Mouse (Mus musculus) neural tube, embryonic 15.5 days (tissue): ENCODE measurements around the gene Rnf212b. TPM values are rescaled to one million over a fixed set of nuclear protein-coding genes. Genes with fewer than 3 reads are reported as not detected.
"Not testable (repeated sequence)": the region's sequence is repeated elsewhere in the genome, so short reads cannot be mapped to it uniquely, and the experiment has no call there.

Source experiments
- ATAC-seq: fragments of 200-750 bp; cut with Nextera tagmentation; 2 replicates; pipeline ENCODE4 v1.8.0; 2017; ENCODE audit warnings: mild to moderate bottlenecking, moderate TSS enrichment, moderate library complexity; ENCODE audit not compliant: low FRiP score
- H3K27ac ChIP-seq: fragments of 300-500 bp; sonication (generic); replicated peaks from 2 replicates; pipeline ENCODE4 v1.5.1; 2015; ENCODE audit warnings: mild to moderate bottlenecking, inconsistent platforms
- H3K27me3 ChIP-seq: fragments of 300-500 bp; sonication (generic); replicated peaks from 2 replicates; pipeline ENCODE4 v1.6.1; 2015; ENCODE audit warnings: inconsistent platforms
- H3K36me3 ChIP-seq: fragments of 300-500 bp; sonication (generic); 2 replicates; pipeline ENCODE4 v1.6.1; 2015; ENCODE audit warnings: inconsistent platforms
- H3K4me1 ChIP-seq: fragments of 300-500 bp; sonication (generic); 2 replicates; pipeline ENCODE4 v1.6.1; 2015; ENCODE audit warnings: inconsistent platforms
- H3K4me2 ChIP-seq: fragments of 300-500 bp; sonication (generic); 2 replicates; pipeline ENCODE4 v1.6.1; 2015; ENCODE audit warnings: inconsistent platforms, mild to moderate bottlenecking, moderate library complexity
- H3K4me3 ChIP-seq: fragments of 300-500 bp; sonication (generic); replicated peaks from 2 replicates; pipeline ENCODE4 v1.5.1; 2015; ENCODE audit warnings: mild to moderate bottlenecking, inconsistent platforms
- H3K9ac ChIP-seq: fragments of 300-500 bp; sonication (generic); replicated peaks from 2 replicates; pipeline ENCODE4 v1.6.1; 2015; ENCODE audit warnings: mild to moderate bottlenecking, inconsistent platforms
- H3K9me3 ChIP-seq: fragments of 300-500 bp; sonication (generic); replicated peaks from 2 replicates; pipeline ENCODE4 v1.6.1; 2016; ENCODE audit warnings: inconsistent platforms
- WGBS: fragments of 180-500 bp; shearing (Covaris S2); methylation state at CpG from one replicate; pipeline ENCODE4 v1.1.7; 2015; ENCODE audit warnings: mixed read lengths; 5-methylcytosine and 5-hydroxymethylcytosine counted together
- polyA plus RNA-seq: library from polyadenylated mRNA; unstranded; fragments of >200 nt; fragmentation: Nextera tagmentation; extraction: Ambion mirVana; gene quantifications from 2 replicates; pipeline ENCODE4 v1.2.1, GENCODE M21; 2015

Gene Rnf212b
- 0.19 TPM in 1 of 2 replicates, not detected in the other for polyA plus RNA-seq

DNA sequence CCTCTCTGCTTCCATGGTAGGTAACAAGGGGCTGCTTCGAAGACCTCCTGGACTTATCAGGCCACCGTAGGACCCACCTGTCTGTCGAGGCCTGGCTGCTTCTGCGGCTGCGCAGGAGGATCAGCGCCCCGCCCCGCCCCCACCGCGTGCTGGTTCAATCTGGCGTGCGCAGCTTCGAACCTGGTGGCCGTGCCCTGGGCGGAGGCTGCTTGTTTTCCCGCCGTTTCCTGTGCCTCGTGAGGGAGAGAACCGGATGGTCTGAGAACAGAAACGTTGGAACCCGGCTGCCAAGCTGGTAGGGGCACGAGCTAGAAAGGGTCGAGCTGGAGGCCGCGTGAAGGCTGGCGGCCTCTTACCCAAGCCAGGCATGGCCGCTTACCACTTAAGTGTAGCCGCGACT lies at the start of gene Rnf212b:
TSS of gene Rnf212b (plus strand) at position 151 of the 400 bp plus-strand sequence.
- H3K27ac ChIP-seq = no peak within 1 kb of the TSS
- H3K9ac ChIP-seq = no peak within 1 kb of the TSS
- no peak within 1 kb of the TSS for H3K4me3 ChIP-seq
- H3K4me2 ChIP-seq = no peak within 1 kb of the TSS
- H3K4me1 ChIP-seq = no peaks in the 10 kb centered on the region
- H3K9me3 ChIP-seq = no peaks in the 10 kb centered on the region
- no peaks in the 10 kb centered on the region for H3K36me3 ChIP-seq
- H3K27me3 ChIP-seq = no peaks in the 10 kb centered on the region
- no peak for ATAC-seq
- WGBS = 91% methylated on average over 29 of the region's 29 CpGs

DNA sequence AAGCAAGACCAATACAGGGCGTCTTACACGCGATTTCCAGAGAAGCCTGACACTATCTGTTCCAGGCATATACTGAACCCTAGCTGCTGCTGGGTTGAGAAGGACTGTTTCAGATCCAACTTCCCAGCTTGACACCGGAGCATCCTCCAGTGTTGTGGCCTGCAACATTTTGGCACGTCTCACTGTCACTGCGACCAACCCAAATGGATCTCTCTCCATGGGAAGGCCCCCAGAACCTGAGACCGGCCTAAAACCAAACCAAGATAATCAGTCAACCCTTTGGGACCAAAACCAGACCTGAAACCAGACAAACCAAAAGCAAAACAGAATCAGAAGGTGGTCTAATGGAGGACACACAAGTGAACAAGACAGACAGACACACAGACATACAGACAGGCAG lies 47.0 kb upstream of the Rnf212b start:
- H3K27me3 ChIP-seq = not testable (repeated sequence)

DNA sequence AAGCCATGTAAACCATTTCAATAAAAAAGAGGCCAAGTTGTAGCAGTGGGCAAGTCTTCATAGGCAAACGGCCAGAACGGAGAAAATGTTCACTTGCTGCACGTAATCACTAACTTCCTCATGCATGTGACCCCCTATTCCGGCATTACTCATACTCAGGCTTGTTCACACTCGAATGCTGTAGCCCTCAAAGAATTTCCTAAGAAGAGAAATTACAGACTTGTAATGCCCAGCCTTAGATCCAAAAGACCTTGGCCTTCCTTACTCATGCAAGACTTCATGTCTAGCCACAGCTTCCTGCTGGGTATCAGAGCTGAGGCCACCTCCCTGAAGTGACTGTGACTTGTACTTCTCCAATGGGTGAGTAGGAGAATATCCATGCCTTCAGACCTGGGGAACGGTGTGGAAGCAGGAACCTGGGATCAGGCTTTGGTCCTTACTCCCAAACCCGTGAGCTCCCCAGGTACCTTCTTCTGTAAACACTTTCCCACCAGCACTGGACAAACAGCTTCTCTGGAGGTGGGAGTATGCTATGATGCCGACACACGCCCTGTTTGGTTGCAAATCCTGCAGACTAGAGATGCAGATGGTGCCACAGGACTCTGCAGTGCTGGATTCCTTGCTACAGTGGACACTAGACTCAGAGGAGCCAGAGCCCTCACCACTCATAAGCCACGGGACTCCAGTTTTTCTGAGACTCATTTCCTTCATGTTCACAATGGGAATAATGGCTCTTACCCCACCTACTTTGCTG lies 45.5 kb upstream of the Rnf212b start:
- no peak overlapping the region for H3K4me3 ChIP-seq
- no peak for ATAC-seq
- no peak overlapping the region for H3K27ac ChIP-seq

More for the DNA sequence above, 47.0 kb upstream of the Rnf212b start:
- not testable (repeated sequence) for ATAC-seq, H3K4me1 ChIP-seq, H3K4me2 ChIP-seq, H3K9ac ChIP-seq, H3K36me3 ChIP-seq, H3K4me3 ChIP-seq, H3K9me3 ChIP-seq, H3K27ac ChIP-seq
- WGBS = 97% methylated on average over 7 of the region's 7 CpGs

GRCm38 (mm10) chr14:54769068-54769425 lies 44.9 kb upstream of the Rnf212b start:
- ATAC-seq = no peak
- Histone ChIP-seq H3K4me3 (no peak overlapping the region), H3K4me1 (no peaks in the 10 kb centered on the region), H3K27me3 (no peaks in the 10 kb centered on the region), H3K36me3 (no peaks in the 10 kb centered on the region), H3K4me2 (no peak overlapping the region), H3K27ac (no peak overlapping the region), H3K9ac (no peak overlapping the region), H3K9me3 (no peaks in the 10 kb centered on the region)
- WGBS = 93% methylated on average over 5 of the region's 5 CpGs

More for the DNA sequence above, 45.5 kb upstream of the Rnf212b start:
- H3K4me1 ChIP-seq = no peaks in the 10 kb centered on the region
- no peak overlapping the region for H3K4me2 ChIP-seq
- no peak overlapping the region for H3K9ac ChIP-seq
- H3K27me3 ChIP-seq = no peaks in the 10 kb centered on the region
- no peaks in the 10 kb centered on the region for H3K36me3 ChIP-seq
- WGBS = 91% methylated on average over 10 of the region's 10 CpGs
- H3K9me3 ChIP-seq = no peaks in the 10 kb centered on the region

GRCm38 (mm10) chr14:54770373-54770772 lies 43.6 kb upstream of the Rnf212b start:
- Histone ChIP-seq H3K4me3 (no peak overlapping the region), H3K4me1 (no peaks in the 10 kb centered on the region), H3K36me3 (no peaks in the 10 kb centered on the region), H3K9ac (no peak overlapping the region), H3K4me2 (no peak overlapping the region), H3K27me3 (no peaks in the 10 kb centered on the region), H3K27ac (no peak overlapping the region), H3K9me3 (no peaks in the 10 kb centered on the region)
- ATAC-seq = no peak
- WGBS = 96% methylated on average over 5 of the region's 5 CpGs

DNA sequence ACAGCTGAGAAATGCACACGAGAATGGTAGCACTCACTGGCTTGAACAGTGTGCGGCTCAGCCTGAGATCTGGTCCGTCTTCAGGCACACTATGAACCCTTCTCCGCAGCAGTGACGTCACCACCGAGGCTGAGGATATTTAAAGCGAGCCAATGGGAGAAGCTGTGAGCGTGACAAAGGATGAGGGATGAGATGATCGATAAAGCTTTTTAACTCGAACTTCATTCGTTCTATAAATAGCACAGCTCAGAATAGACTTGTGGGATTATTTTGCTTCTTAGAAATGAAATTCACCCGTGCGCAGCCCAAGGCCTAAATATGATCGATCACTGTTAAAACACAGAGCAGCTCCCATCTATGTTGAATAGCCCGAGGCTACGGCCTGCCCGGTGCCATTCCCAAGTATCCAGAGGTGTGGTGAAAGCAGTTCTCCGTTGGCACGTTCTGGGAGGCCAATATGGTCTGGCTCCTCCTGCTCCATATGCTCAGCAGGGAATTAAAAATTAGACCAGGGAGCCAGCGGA lies 41.5 kb upstream of the Rnf212b start:
- H3K4me3 ChIP-seq = no peak overlapping the region
- H3K9ac ChIP-seq = no peak overlapping the region
- WGBS = 77% methylated on average over 20 of the region's 20 CpGs
- 0 out of 2 replicates have a peak, but pooled peaks have one; percentile 55 for ATAC-seq
- no peaks in the 10 kb centered on the region for H3K9me3 ChIP-seq
- H3K27ac ChIP-seq = no peak overlapping the region
- no peaks in the 10 kb centered on the region for H3K36me3 ChIP-seq
- no peak overlapping the region for H3K4me2 ChIP-seq
- no peaks in the 10 kb centered on the region for H3K27me3 ChIP-seq
- 0 out of 2 replicates have a peak, but pooled peaks cover 3% of the 10 kb centered on the region for H3K4me1 ChIP-seq

DNA sequence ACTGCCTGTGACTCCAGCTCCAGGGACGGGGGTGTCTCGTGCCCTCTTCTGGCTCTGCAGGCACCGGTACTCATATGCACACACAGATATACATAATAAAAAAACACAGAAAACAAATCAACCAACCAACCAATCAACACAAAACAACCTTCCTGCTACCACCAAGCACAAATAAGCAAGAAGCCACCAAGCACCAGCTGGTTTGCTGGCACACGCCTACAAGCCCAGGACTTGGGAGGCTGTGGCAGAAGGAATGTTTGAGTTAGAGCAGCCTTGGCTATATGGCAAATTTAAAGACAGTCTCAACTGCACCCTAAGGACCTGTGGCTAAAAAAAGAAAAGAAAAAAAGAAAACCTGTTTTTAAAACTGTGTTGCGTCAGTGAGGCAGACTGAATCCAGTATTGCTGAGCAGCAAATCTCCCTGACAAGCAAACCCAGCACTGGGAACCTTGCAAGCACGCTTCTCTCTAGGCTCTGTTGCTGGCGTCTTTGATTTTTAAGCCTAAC lies 38.4 kb upstream of the Rnf212b start:
- Histone ChIP-seq H3K4me2 (no peak overlapping the region), H3K4me1 (peaks cover 12% of the 10 kb centered on the region), H3K4me3 (no peak overlapping the region), H3K27me3 (no peaks in the 10 kb centered on the region; the same call in 1 of the 2 replicates), H3K36me3 (no peaks in the 10 kb centered on the region), H3K27ac (no peak overlapping the region), H3K9ac (no peak overlapping the region), H3K9me3 (no peaks in the 10 kb centered on the region)
- no peak for ATAC-seq
- 90% methylated on average over 7 of the region's 7 CpGs for WGBS

GRCm38 (mm10) chr14:54776768-54777167 lies 37.2 kb upstream of the Rnf212b start:
- Histone ChIP-seq H3K9me3 (no peaks in the 10 kb centered on the region), H3K36me3 (no peaks in the 10 kb centered on the region), H3K27ac (no peak overlapping the region), H3K27me3 (no peaks in the 10 kb centered on the region; the same call in 1 of the 2 replicates), H3K4me1 (peaks cover 19% of the 10 kb centered on the region), H3K4me2 (no peak overlapping the region), H3K4me3 (no peak overlapping the region), H3K9ac (no peak overlapping the region)
- WGBS = 91% methylated on average over 5 of the region's 5 CpGs
- ATAC-seq = no peak

DNA sequence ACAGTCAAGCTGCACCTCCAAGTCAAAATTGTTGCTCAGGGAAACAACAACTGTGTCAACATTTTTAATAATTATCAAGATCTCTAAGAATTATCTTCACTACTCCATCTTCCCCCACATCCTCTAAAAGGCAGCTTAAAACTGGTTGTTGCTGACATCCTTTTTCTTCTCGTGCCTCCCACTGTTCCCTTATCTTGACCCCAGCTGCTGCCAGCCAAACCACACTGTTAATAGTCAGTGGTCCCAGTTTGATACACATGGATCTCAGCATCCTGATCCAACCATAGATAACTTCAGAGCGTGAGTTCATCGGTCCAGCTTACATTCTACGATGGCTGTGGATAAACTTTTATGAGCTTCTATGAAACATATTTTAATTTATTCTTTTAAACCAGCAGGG lies 36.0 kb upstream of the Rnf212b start:
- H3K4me1 ChIP-seq = peaks cover 26% of the 10 kb centered on the region
- WGBS = 88% methylated on average over 4 of the region's 4 CpGs
- no peak overlapping the region for H3K9ac ChIP-seq
- ATAC-seq = no peak
- no peak overlapping the region for H3K4me3 ChIP-seq
- H3K27me3 ChIP-seq = no peaks in the 10 kb centered on the region; the same call in 1 of the 2 replicates
- no peaks in the 10 kb centered on the region for H3K9me3 ChIP-seq
- no peaks in the 10 kb centered on the region for H3K36me3 ChIP-seq
- H3K4me2 ChIP-seq = no peak overlapping the region
- no peak overlapping the region for H3K27ac ChIP-seq

GRCm38 (mm10) chr14:54780084-54780483 lies 33.9 kb upstream of the Rnf212b start:
- H3K36me3 ChIP-seq = no peaks in the 10 kb centered on the region
- H3K4me1 ChIP-seq = peaks cover 26% of the 10 kb centered on the region
- peak overlapping the region; percentile 63 for H3K9ac ChIP-seq
- no peak overlapping the region for H3K27ac ChIP-seq
- no peaks in the 10 kb centered on the region for H3K9me3 ChIP-seq
- no peaks in the 10 kb centered on the region; the same call in 1 of the 2 replicates for H3K27me3 ChIP-seq
- ATAC-seq = no peak
- peak overlapping the region; percentile 61 for H3K4me3 ChIP-seq
- WGBS = 89% methylated on average over 9 of the region's 9 CpGs
- peak overlapping the region; percentile 83 for H3K4me2 ChIP-seq

- Histone ChIP-seq H3K27ac (peak overlapping the region; percentile 85), H3K4me1 (peaks cover 23% of the 10 kb centered on the region), H3K36me3 (no peaks in the 10 kb centered on the region), H3K4me3 (peak overlapping the region; percentile 61), H3K27me3 (no peaks in the 10 kb centered on the region; the same call in 1 of the 2 replicates), H3K9ac (peak overlapping the region; percentile 63), H3K9me3 (no peaks in the 10 kb centered on the region), H3K4me2 (peak overlapping the region; percentile 83)
- 3% methylated on average over 35 of the region's 35 CpGs for whole genome bisulfite sequencing
- ATAC-seq = peak; percentile 93
These were observed 32.9 kb upstream of the Rnf212b start for GRCm38 (mm10) chr14:54780836-54781609.
